Mouse (Mus musculus): ENCODE measurements around the gene Ap1m1.

DNA sequence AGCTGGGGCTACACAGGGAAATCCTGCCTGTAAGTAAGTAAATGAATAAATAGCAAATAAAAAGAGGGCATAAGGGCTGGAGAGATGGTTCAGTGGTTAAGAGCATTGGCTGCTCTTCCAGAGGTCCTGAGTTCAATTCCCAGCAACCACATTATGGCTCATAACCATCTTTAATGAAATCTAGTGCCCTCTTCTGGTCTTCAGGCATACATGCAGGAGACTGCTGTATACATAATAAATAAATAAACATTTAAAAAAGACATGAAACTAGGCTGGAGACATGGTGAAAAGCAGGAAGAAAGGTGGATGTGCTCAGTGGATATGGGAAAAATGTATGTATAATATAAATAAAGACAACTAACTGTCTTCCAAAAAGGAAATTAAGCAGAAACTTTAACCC lies 53.5 kb downstream of the Ap1m1 start:
- no peak for TF ChIP-seq ZC3H11A (IDR thresholded peaks at IDR 0.05; ENCODE audit: borderline replicate concordance, low read depth, low read length)
- no peak for TF ChIP-seq CHD2 (IDR thresholded peaks at IDR 0.05; ENCODE audit: low read depth, low read length)
- TF ChIP-seq HCFC1 (IDR thresholded peaks at IDR 0.05; ENCODE audit: borderline replicate concordance, insufficient read depth, low read length) = no peak
- no peak for TF ChIP-seq ZNF384 (IDR thresholded peaks at IDR 0.05; ENCODE audit: low read depth, low read length)
- TF ChIP-seq MAFK (IDR thresholded peaks at IDR 0.05; ENCODE audit: insufficient read depth, low read depth, low read length) = no peak
